Mouse (Mus musculus): ENCODE data around the gene Rab3a. TPM values are rescaled to one million over a fixed set of nuclear protein-coding genes. Genes with fewer than 3 reads are reported as not detected.

Rab3a gene
- polyA plus RNA-seq, 1 experiment from 2014 or later: 22.0 TPM

DNA sequence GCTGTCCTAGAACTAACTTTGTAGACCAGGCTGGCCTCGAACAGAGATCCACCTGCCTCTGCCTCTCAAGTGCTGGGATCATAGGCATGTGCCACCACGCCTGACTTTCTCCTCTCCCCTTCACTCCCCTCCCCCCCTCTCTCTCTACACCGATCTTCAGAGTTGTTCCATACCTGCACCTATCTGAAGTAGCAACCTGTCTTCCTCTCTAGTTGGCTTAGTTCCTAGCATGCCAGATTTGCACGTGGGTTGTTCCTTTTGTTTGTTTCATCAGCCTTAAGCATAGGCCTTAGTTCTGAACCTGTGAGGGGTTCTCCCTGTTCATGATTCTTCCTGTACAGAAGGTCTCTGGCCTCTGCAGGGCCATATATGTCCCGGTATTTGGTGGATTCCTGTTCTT, 16.8 kb upstream of the Rab3a start:
- Histone ChIP-seq H3K36me3 (ENCODE audit: insufficient read depth, low read length) (no peaks in the 10 kb centered on the region), H3K9me3 (ENCODE audit: low read length) (no peaks in the 10 kb centered on the region), H3K9ac (replicated peaks; ENCODE audit: low read length) (no peak overlapping the region), H3K4me1 (ENCODE audit: insufficient read depth, low read length) (peaks cover 6% of the 10 kb centered on the region; the same call in 1 of the 2 replicates), H3K27ac (ENCODE audit: low read length) (no peak overlapping the region), H3K4me2 (replicated peaks; ENCODE audit: low read depth, low read length) (no peak overlapping the region), H3K4me3 (ENCODE audit: low read length) (no peak overlapping the region), H3K27me3 (ENCODE audit: insufficient read depth, low read length) (peaks cover 22% of the 10 kb centered on the region)
- WGBS: 70% methylated on average over 5 of the region's 5 CpGs
- ATAC-seq (ENCODE audit: low FRiP score, low TSS enrichment): no peak

DNA sequence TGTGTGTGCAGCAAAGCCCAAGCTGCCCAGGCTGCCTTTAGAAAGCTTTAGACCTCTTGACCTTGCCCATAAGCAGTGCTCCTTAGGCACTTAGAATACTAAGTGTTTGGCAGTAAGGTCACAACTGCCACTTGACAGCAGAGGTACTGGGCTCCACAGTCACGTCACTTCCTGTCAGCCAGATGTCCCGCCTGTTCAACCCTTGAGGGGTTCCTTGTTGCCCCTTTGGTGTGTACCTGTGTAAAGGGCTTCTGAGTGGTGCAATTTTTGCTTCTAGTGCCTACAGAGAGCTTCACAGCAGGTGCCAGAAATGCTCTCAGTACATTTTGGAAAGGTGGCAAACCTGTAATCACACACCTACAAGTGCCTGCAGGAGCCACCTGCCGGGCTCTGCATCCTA, 16.3 kb upstream of the Rab3a start:
- Histone ChIP-seq H3K9me3 (ENCODE audit: low read length) (no peaks in the 10 kb centered on the region), H3K4me3 (ENCODE audit: low read length) (no peak overlapping the region), H3K9ac (replicated peaks; ENCODE audit: low read length) (no peak overlapping the region), H3K27me3 (ENCODE audit: insufficient read depth, low read length) (peaks cover 26% of the 10 kb centered on the region), H3K27ac (ENCODE audit: low read length) (no peak overlapping the region), H3K4me1 (ENCODE audit: insufficient read depth, low read length) (peaks cover 8% of the 10 kb centered on the region), H3K4me2 (replicated peaks; ENCODE audit: low read depth, low read length) (no peak overlapping the region), H3K36me3 (ENCODE audit: insufficient read depth, low read length) (no peaks in the 10 kb centered on the region)
- ATAC-seq (ENCODE audit: low FRiP score, low TSS enrichment): no peak
- 53% methylated on average over 3 of the region's 3 CpGs for WGBS

- Histone ChIP-seq H3K36me3 (ENCODE audit: insufficient read depth, low read length) (no peaks in the 10 kb centered on the region), H3K9ac (replicated peaks; ENCODE audit: low read length) (no peak overlapping the region), H3K4me3 (ENCODE audit: low read length) (no peak overlapping the region), H3K27ac (ENCODE audit: low read length) (no peak overlapping the region), H3K4me1 (ENCODE audit: insufficient read depth, low read length) (peaks cover 19% of the 10 kb centered on the region), H3K27me3 (ENCODE audit: insufficient read depth, low read length) (peaks cover 55% of the 10 kb centered on the region), H3K4me2 (replicated peaks; ENCODE audit: low read depth, low read length) (no peak overlapping the region), H3K9me3 (ENCODE audit: low read length) (no peaks in the 10 kb centered on the region)
- ATAC-seq (ENCODE audit: low FRiP score, low TSS enrichment): no peak
- WGBS: 44% methylated on average over 5 of the region's 5 CpGs
Measured at GRCm38 (mm10) chr8:70741661-70742060, 12.8 kb upstream of the Rab3a start.

- 55% methylated on average over 11 of the region's 11 CpGs for WGBS
- H3K36me3 ChIP-seq (ENCODE audit: insufficient read depth, low read length): no peaks in the 10 kb centered on the region
- H3K4me2 ChIP-seq (replicated peaks; ENCODE audit: low read depth, low read length): no peak overlapping the region
- no peak overlapping the region for H3K4me3 ChIP-seq (ENCODE audit: low read length)
- H3K27ac ChIP-seq (ENCODE audit: low read length): no peak overlapping the region
- H3K27me3 ChIP-seq (ENCODE audit: insufficient read depth, low read length): peaks cover 55% of the 10 kb centered on the region
- no peak overlapping the region for H3K9ac ChIP-seq (replicated peaks; ENCODE audit: low read length)
- no peaks in the 10 kb centered on the region for H3K9me3 ChIP-seq (ENCODE audit: low read length)
- peaks cover 22% of the 10 kb centered on the region for H3K4me1 ChIP-seq (ENCODE audit: insufficient read depth, low read length)
- ATAC-seq (ENCODE audit: low FRiP score, low TSS enrichment): no peak
Measured at GRCm38 (mm10) chr8:70742176-70742575, 12.3 kb upstream of the Rab3a start.

- no peak for ATAC-seq (ENCODE audit: low FRiP score, low TSS enrichment)
- peak overlapping the region; percentile 58; the same call in 1 of the 2 replicates for H3K9ac ChIP-seq (replicated peaks; ENCODE audit: low read length)
- H3K27me3 ChIP-seq (ENCODE audit: insufficient read depth, low read length): peaks cover 59% of the 10 kb centered on the region
Measured at GRCm38 (mm10) chr8:70742981-70743655, 11.4 kb upstream of the Rab3a start.

DNA sequence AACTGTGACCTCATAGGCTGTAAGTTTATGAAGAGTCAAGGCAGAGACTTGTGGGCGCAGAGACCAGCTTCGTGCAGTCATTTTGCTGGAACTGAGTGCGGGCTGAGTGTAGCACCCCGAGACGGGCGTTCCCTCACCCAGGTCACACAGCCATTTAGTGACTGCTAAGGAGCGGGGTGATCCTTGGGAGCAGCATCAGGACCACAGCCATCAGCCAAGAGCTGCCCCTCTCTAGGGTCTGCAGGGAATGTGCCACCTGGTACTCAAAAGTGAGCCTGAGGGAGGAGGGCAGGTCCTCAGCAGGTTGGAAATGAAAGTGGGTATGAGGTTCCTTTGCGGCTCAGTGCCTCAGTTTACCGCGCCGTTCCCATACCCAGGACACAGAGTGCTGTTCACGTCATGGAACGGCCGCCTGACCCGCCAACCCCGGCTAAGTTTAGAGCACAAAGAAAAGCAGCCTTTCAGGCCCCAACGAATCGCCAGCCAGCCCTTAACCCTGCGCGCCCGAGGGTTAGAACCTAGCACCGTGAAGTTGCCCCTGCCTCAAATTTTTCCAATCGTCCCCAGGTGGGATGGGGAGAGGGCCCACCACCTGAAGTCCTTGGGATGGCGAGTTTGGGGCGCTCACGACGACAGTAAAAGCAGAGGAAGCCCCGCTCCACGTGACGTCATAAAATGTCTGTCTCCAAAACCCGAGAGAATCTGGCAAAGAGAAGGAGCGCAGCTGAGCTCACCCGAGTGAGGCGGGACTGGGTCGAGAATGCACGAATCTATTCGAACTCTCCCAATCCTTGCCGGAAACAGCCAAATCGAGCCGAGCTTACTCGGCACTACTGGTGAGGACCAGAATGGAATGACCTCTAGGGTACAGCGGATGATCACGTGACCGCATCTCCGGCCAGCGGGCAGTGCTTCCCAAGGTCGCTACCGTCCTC, 10.6 kb upstream of the Rab3a start:
- 4% methylated on average over 48 of the region's 48 CpGs for WGBS
- Histone ChIP-seq H3K9me3 (ENCODE audit: low read length) (no peaks in the 10 kb centered on the region), H3K27me3 (ENCODE audit: insufficient read depth, low read length) (peaks cover 64% of the 10 kb centered on the region), H3K4me1 (ENCODE audit: insufficient read depth, low read length) (peaks cover 23% of the 10 kb centered on the region), H3K4me2 (replicated peaks; ENCODE audit: low read depth, low read length) (peak overlapping the region; percentile 59), H3K36me3 (ENCODE audit: insufficient read depth, low read length) (no peaks in the 10 kb centered on the region), H3K4me3 (ENCODE audit: low read length) (peak overlapping the region; percentile 38), H3K9ac (replicated peaks; ENCODE audit: low read length) (peak overlapping the region; percentile 58), H3K27ac (ENCODE audit: low read length) (no peak overlapping the region)
- ATAC-seq (ENCODE audit: low FRiP score, low TSS enrichment): peak; percentile 20

More at GRCm38 (mm10) chr8:70742981-70743655, 11.4 kb upstream of the Rab3a start:
- peak overlapping the region; percentile 38 for H3K4me3 ChIP-seq (ENCODE audit: low read length)
- no peak overlapping the region for H3K27ac ChIP-seq (ENCODE audit: low read length)
- 3% methylated on average over 38 of the region's 38 CpGs for WGBS
- no peaks in the 10 kb centered on the region for H3K9me3 ChIP-seq (ENCODE audit: low read length)
- peak overlapping the region; percentile 59 for H3K4me2 ChIP-seq (replicated peaks; ENCODE audit: low read depth, low read length)
- no peaks in the 10 kb centered on the region for H3K36me3 ChIP-seq (ENCODE audit: insufficient read depth, low read length)
- peaks cover 23% of the 10 kb centered on the region for H3K4me1 ChIP-seq (ENCODE audit: insufficient read depth, low read length)

DNA sequence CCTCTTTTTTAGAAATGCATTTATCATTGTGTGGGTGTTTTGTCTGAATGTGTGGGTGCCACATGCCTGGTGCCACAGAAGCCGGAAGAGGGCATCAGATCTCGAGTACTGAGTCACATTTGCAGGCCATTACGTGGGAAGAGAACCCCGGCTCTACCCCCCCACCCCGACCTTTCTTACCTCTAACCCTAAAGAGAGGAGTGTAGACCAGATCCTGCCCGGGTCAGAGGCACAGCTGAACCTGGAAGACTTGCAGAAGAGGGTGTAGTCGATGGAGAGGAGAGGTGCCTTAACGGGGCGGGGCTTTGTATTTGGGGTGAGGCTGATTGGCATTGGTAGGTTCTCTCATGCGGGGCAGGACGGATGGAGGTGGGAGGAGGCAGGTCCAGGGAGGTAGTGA, 9.7 kb upstream of the Rab3a start:
- Histone ChIP-seq H3K4me2 (replicated peaks; ENCODE audit: low read depth, low read length) (no peak overlapping the region; the same call in 1 of the 2 replicates), H3K4me1 (ENCODE audit: insufficient read depth, low read length) (peaks cover 23% of the 10 kb centered on the region), H3K27me3 (ENCODE audit: insufficient read depth, low read length) (peaks cover 64% of the 10 kb centered on the region), H3K27ac (ENCODE audit: low read length) (no peak overlapping the region), H3K9ac (replicated peaks; ENCODE audit: low read length) (no peak overlapping the region), H3K4me3 (ENCODE audit: low read length) (no peak overlapping the region), H3K9me3 (ENCODE audit: low read length) (no peaks in the 10 kb centered on the region), H3K36me3 (ENCODE audit: insufficient read depth, low read length) (no peaks in the 10 kb centered on the region)
- WGBS: 43% methylated on average over 11 of the region's 11 CpGs
- ATAC-seq (ENCODE audit: low FRiP score, low TSS enrichment): no peak

DNA sequence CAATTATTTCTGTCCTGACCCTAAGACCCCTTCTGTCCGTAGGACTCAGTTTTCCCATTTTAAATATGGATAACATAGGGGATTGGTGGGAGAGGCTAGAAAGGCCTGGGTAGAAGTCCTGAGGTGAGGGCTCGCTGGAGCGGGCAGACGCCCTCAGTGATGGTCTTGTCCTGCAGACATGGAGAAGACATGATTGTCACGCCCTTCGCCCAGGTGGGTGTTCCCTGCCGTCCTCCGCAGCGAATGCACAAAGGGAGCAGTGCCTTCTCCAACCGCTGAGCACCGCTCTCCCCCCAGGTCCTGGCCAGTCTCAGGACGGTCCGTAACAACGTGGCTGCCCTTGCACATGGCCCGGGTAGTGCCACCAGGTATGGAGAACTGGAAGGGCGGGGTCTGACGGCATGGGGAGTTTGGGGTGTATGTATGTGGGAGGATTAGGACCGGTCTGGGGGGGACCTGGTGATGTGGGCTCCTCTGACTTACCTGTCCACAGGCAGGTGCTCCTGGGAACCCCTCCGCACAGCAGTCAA, 8.7 kb upstream of the Rab3a start:
- no peaks in the 10 kb centered on the region for H3K36me3 ChIP-seq (ENCODE audit: insufficient read depth, low read length)
- ATAC-seq (ENCODE audit: low FRiP score, low TSS enrichment): no peak
- H3K27ac ChIP-seq (ENCODE audit: low read length): no peak overlapping the region
- no peak overlapping the region for H3K9ac ChIP-seq (replicated peaks; ENCODE audit: low read length)
- H3K27me3 ChIP-seq (ENCODE audit: insufficient read depth, low read length): peaks cover 64% of the 10 kb centered on the region
- H3K4me1 ChIP-seq (ENCODE audit: insufficient read depth, low read length): peaks cover 23% of the 10 kb centered on the region
- H3K4me2 ChIP-seq (replicated peaks; ENCODE audit: low read depth, low read length): no peak overlapping the region
- H3K4me3 ChIP-seq (ENCODE audit: low read length): no peak overlapping the region
- H3K9me3 ChIP-seq (ENCODE audit: low read length): no peaks in the 10 kb centered on the region
- WGBS: 53% methylated on average over 19 of the region's 19 CpGs

DNA sequence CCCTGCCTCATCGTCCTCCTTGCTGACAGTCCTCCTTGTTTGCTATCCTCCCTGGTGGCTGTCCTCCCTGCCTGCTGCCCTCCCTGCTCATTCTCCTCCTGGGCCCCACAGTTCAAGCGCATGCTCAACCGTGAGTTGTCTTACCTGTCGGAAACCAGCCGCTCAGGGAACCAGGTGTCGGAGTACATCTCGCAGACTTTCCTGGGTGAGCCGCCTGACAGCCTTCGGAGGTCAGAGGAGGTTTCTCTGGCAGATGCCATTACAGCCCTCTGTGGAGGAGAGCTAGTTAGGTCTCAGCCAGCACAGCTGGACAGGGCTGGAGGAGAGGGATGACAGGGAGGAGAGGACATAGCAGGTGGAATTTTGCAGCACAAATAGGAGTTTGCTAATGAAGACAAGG, 7.8 kb upstream of the Rab3a start:
- no peak overlapping the region for H3K27ac ChIP-seq (ENCODE audit: low read length)
- no peak overlapping the region for H3K4me2 ChIP-seq (replicated peaks; ENCODE audit: low read depth, low read length)
- no peak overlapping the region for H3K9ac ChIP-seq (replicated peaks; ENCODE audit: low read length)
- H3K4me1 ChIP-seq (ENCODE audit: insufficient read depth, low read length): peaks cover 23% of the 10 kb centered on the region
- no peaks in the 10 kb centered on the region for H3K9me3 ChIP-seq (ENCODE audit: low read length)
- 46% methylated on average over 9 of the region's 9 CpGs for WGBS
- no peak overlapping the region for H3K4me3 ChIP-seq (ENCODE audit: low read length)
- H3K27me3 ChIP-seq (ENCODE audit: insufficient read depth, low read length): peaks cover 57% of the 10 kb centered on the region
- H3K36me3 ChIP-seq (ENCODE audit: insufficient read depth, low read length): no peaks in the 10 kb centered on the region
- ATAC-seq (ENCODE audit: low FRiP score, low TSS enrichment): no peak

Data from kidney, embryonic 16.5 days (tissue).